Mouse (Mus musculus): ENCODE results near the gene Faf1. TPM values are rescaled to one million over a fixed set of nuclear protein-coding genes. Genes with fewer than 3 reads are reported as not detected.

Gene Faf1
- total and polyA plus RNA-seq, 3 experiments, result 34.9 to 52.8 (median 38.2) TPM

DNA sequence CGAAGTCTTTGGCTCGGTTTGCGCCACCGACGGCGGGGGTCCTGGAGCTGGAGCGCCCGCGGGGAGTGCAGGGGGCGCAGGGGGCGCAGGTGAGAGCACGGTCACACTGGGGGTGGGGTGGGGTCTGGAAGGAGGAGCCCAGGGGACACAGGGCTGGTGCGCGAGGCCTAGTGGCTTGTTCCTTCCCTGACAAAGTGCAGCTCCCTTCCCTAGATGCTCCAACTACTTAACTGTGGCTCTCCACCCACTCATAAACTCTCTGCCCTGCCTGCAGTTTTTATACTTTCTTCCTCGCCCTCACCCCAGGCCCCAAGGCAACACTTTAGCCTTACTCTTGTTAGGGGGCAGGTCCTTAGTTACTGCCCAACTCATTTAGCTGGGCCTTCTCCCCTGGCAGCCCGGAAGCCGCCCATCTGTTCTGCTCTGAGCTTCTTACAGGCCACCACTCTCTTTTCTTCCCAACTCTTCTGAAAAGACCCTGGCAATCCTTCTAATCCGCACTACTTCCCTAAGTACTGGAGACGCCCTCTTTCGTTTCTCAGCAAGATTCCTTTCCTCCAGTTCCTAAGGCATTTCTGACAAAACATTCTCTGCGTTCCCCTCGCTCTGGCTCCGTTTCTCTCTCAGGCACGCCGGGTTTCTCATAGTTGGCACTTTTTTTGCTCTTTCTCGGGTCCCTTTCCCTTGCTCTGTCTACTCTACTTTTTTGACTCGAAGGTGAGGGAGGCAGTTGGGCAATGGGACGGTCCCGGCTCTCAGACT is 304.1 kb downstream of the Faf1 start:
- no peak for TF ChIP-seq JUN (IDR thresholded peaks at IDR 0.05; ENCODE audit: insufficient read depth, low read depth, low read length)
- no peak for TF ChIP-seq USF1 (IDR thresholded peaks at IDR 0.05; ENCODE audit: low read depth, low read length)
- TF ChIP-seq MAX (IDR thresholded peaks at IDR 0.05; ENCODE audit: low read length), result no peak
- no peak for TF ChIP-seq CTCF (conservative IDR thresholded peaks at IDR 0.05 in 1 of 2, IDR thresholded peaks at IDR 0.05 in 1 of 2; ENCODE audit: low read depth in 2 of 2, low read length in 2 of 2)
- TF ChIP-seq ZNF384 (IDR thresholded peaks at IDR 0.05; ENCODE audit: low read depth, low read length), result no peak
- TF ChIP-seq TBP (conservative IDR thresholded peaks at IDR 0.05; ENCODE audit: low read depth, low read length), result no peak
- no peak for TF ChIP-seq GABPA (IDR thresholded peaks at IDR 0.05; ENCODE audit: insufficient replicate concordance, low read depth, low read length)
- no peak for TF ChIP-seq JUND (conservative IDR thresholded peaks at IDR 0.05; ENCODE audit: low read depth, low read length)
- TF ChIP-seq MEF2A (IDR thresholded peaks at IDR 0.05; ENCODE audit: borderline replicate concordance, low read depth, low read length), result no peak
- H3K9me3 ChIP-seq (replicated peaks; ENCODE audit: low read length), result peaks cover 61% of the 10 kb centered on the region
- DNase-seq (ENCODE audit: extremely low read depth), result no peak
- no peaks in the 10 kb centered on the region for H3K27me3 ChIP-seq (replicated peaks)
- in situ Hi-C loops (cut with MboI; ENCODE audit: low pct_ligation_motif_present, low pct_unique_long_range_greater_than_20kb, low sequenced_read_pairs), result no loop called here
- H3K4me3 ChIP-seq (replicated peaks in 1 of 3; ENCODE audit: low read depth in 2 of 3, low read length in 2 of 3, poor library complexity in 1 of 3), result no peak overlapping the region
- H3K79me2 ChIP-seq (replicated peaks; ENCODE audit: control insufficient read depth, extremely low read depth, insufficient read depth, poor library complexity, severe bottlenecking), result no peaks in the 10 kb centered on the region
- no peak overlapping the region for H3K27ac ChIP-seq (ENCODE audit: insufficient read depth, low read depth)
- dilution Hi-C loops (cut with MboI; ENCODE audit: extremely low pct_ligation_motif_present, extremely low pct_unique_long_range_greater_than_20kb, low sequenced_read_pairs), result no loop called here
- H3K36me3 ChIP-seq (replicated peaks in 1 of 2; ENCODE audit: control insufficient read depth in 1 of 2, insufficient read depth in 1 of 2, low read length in 1 of 2), result peaks cover 0 to 9% of the 10 kb centered on the region in 2 experiments
- H3K4me2 ChIP-seq (ENCODE audit: insufficient read depth, low read depth, poor library complexity, severe bottlenecking), result no peak overlapping the region
- H3K9ac ChIP-seq (ENCODE audit: insufficient read depth, low read depth), result no peak overlapping the region
- no peaks in the 10 kb centered on the region for H3K4me1 ChIP-seq (ENCODE audit: control insufficient read depth in 1 of 2, insufficient read depth in 2 of 2)

- TF ChIP-seq MYC (IDR thresholded peaks at IDR 0.05; ENCODE audit: low read depth, low read length) (no peak), POLR2AphosphoS2 (IDR thresholded peaks at IDR 0.05; ENCODE audit: low read depth, low read length) (no peak), ZKSCAN1 (IDR thresholded peaks at IDR 0.05; ENCODE audit: borderline replicate concordance, low read depth, low read length) (no peak), NRF1 (IDR thresholded peaks at IDR 0.05; ENCODE audit: low read depth, low read length) (no peak), EP300 (IDR thresholded peaks at IDR 0.05; ENCODE audit: low read length) (no peak), ETS1 (conservative IDR thresholded peaks at IDR 0.05; ENCODE audit: low read depth, low read length) (no peak), ELF1 (IDR thresholded peaks at IDR 0.05; ENCODE audit: low read depth, low read length) (no peak), MAZ (IDR thresholded peaks at IDR 0.05; ENCODE audit: low read depth, low read length) (no peak), MEF2A (IDR thresholded peaks at IDR 0.05; ENCODE audit: borderline replicate concordance, low read depth, low read length) (no peak), KAT2A (IDR thresholded peaks at IDR 0.05; ENCODE audit: insufficient replicate concordance, low read length) (no peak), MAFK (IDR thresholded peaks at IDR 0.05; ENCODE audit: insufficient replicate concordance, low read length) (no peak)
- H3K27ac ChIP-seq (ENCODE audit: insufficient read depth, low read depth), result no peak overlapping the region
- no peak overlapping the region for H3K4me3 ChIP-seq (replicated peaks in 1 of 3; ENCODE audit: low read depth in 2 of 3, low read length in 2 of 3, poor library complexity in 1 of 3)
- in situ Hi-C loops (cut with MboI; ENCODE audit: low pct_ligation_motif_present, low pct_unique_long_range_greater_than_20kb, low sequenced_read_pairs) (no loop called here), dilution Hi-C loops (cut with MboI; ENCODE audit: extremely low pct_ligation_motif_present, extremely low pct_unique_long_range_greater_than_20kb, low sequenced_read_pairs) (no loop called here)
- H3K9ac ChIP-seq (ENCODE audit: insufficient read depth, low read depth), result no peak overlapping the region
- no peaks in the 10 kb centered on the region for H3K4me1 ChIP-seq (ENCODE audit: control insufficient read depth in 1 of 2, insufficient read depth in 2 of 2)
- no peaks in the 10 kb centered on the region for H3K27me3 ChIP-seq (replicated peaks)
- H3K79me2 ChIP-seq (replicated peaks; ENCODE audit: control insufficient read depth, extremely low read depth, insufficient read depth, poor library complexity, severe bottlenecking), result no peaks in the 10 kb centered on the region
- peaks cover 61% of the 10 kb centered on the region for H3K9me3 ChIP-seq (replicated peaks; ENCODE audit: low read length)
- H3K4me2 ChIP-seq (ENCODE audit: insufficient read depth, low read depth, poor library complexity, severe bottlenecking), result no peak overlapping the region
- DNase-seq (ENCODE audit: extremely low read depth), result no peak
- peaks cover 0 to 9% of the 10 kb centered on the region in 2 experiments for H3K36me3 ChIP-seq (replicated peaks in 1 of 2; ENCODE audit: control insufficient read depth in 1 of 2, insufficient read depth in 1 of 2, low read length in 1 of 2)
Measured at GRCm38 (mm10) chr4:109981083-109981870, 304.9 kb downstream of the Faf1 start.
